Mouse (Mus musculus): ENCODE results near the gene Adgrl2.

Adgrl2 gene

DNA sequence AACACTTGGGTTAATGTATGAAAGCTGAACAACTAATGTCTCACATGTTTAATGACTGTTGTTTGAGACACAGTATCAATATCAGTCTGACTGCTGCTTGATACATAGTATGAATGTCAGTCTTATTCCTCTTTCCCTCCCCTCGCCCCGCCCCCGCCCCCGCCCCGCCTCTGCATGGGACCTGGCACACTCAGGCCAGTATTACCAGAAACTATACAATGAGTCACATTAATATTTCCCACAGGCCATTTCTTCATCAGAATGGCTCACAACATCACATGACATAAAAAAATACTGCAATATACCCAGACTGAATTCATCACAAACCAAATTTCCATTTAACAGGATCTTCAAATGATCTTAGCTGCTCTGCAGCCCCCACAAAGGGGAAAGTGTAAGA, 108.9 kb downstream of the Adgrl2 start:
- DNase-seq (ENCODE audit: low spot score) = no peak

DNA sequence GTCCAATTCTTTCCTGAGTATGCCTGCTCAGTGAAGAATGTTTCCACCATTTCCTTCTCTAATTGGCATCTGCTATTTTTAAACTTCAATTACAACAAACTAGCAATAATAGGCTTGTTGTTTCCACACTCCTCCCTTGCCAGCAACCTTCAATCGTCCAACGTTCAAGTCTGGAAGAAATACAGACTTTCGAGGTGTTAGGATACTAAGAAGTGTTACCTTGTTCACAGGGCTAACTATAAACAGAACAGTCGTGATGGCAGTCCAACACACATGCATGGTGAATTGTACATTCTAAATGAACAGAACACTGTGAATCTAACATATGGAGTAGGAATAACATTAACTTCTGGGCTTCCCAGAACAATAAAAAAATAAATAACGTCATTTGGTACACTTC, 117.8 kb downstream of the Adgrl2 start:
- DNase-seq (ENCODE audit: low spot score) = no peak

DNA sequence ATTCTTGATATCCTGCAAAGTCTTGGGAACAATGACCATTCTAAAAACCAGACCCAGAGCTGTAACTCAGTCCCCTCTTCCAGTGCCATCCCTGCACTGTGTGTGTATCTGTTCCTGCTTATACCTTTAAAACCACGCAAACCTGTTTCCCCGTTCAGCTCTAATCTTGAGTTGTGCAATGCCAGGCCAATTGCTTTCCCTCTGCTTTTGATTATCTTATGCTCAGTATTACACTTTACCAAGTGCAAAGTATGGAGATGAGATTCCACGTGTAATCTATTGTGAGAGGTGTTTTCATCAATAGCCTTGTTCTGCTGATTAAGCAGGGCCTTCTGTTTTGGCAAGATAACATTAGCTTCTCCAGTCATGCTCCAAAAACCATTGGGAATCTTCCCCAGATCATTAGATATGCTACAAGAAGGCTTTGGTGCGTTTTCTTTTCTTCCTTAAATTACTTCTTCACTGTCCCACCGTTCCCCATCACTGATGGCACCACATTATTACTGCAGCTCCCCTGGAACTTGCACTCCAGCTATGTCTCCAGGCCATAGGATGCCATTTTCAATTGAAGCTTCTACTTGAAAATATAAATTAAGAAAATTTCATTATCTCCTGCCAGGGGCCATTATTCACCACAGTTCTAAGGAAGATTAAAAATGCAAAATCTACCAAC, 118.4 kb downstream of the Adgrl2 start:
- no peak for DNase-seq (ENCODE audit: low spot score)

DNA sequence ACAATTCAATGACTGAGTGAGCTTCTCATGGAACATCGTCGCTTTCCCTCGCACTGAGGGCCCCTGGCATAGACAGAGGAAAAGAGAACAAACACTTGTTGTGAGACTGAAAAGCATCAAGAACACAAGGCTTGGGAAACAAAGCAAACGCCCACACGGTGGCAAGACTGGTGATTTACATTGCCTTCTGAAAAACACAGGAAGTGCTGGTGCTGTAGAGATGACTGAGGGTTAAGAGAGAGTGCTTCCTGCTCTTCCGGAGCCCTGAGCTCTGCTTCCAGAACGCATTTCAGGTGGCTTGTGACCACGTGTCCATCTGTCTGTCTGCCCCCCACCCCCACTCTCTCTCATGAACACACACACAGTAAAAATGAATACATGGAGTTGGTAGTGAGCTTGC, 122.7 kb downstream of the Adgrl2 start:
- no peak for DNase-seq (ENCODE audit: low spot score)

DNA sequence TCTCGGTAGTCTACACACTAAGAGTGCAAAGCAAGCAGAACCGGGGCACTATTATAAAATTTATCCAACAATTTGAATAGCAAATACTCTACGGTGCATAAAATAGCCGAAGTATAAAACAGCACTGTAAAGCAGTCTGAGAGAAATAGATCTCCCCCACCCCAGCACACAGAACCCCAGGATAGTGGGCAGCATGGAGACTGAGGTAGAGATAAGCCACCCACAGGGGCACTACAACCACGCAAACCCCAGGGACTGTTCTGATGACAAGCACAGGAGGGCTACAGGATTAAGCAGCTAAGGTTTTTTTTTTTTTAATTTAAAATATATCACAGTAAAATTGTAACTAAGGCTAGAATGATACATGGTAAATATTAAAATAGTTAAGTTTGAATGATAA, 123.7 kb downstream of the Adgrl2 start:
- DNase-seq (ENCODE audit: low spot score) = no peak

DNA sequence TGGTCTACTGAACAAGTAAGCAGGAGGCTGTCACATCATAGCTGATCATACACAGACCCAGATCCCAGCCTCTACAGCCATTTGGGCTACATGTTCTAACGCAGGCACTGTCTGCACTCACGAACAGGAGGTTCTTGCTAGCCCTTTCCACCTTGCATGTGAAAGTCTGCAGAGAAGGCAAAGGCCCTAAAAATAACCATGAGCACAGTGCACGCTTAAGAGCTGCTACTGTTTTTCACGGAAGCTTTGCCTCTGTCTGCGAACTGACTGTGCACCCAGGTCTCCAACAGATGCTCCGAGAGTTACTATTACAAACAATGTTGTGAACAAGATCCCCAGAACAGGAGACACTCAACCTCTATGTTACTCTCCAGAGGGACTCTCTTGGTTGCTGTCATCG, 124.3 kb downstream of the Adgrl2 start:
- no peak for DNase-seq (ENCODE audit: low spot score)

DNA sequence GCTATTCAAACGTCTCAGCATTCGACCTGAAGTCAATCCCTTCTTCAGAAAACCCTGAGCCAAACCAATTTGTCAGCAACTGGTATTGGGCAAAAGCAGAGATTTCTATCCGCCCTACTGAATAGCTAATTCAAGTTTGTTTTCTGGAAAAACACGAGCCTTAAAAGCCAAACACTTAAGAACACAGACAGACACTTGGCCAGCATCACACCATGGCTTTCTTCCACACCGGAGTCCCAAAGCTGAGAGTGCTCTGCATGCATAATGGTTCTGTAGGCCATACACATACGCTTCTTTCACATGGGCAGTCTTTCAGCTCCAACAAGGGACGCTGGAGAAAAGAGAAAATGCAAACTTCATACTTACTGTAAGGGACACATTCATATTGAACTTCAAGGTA, 125.1 kb downstream of the Adgrl2 start:
- no peak for DNase-seq (ENCODE audit: low spot score)

DNA sequence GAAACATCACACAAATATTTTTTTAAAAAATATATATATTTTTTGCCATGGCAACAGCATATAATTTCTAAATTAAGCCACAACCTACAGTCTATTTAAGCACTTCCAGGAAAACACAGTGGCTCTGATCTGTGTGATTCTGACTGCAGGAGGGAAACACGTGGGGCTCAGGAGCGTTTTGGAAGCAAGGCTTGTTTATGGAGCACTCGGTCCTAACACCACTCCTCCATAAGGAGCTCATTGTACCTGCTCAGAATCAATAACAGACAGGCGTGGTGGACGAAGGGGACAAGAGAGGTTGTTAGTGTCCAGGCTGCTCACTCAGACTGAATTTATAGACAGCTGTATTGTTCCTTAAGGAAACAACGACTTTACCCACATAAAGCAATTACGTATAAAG, 128.5 kb downstream of the Adgrl2 start:
- no peak for DNase-seq (ENCODE audit: low spot score)

DNA sequence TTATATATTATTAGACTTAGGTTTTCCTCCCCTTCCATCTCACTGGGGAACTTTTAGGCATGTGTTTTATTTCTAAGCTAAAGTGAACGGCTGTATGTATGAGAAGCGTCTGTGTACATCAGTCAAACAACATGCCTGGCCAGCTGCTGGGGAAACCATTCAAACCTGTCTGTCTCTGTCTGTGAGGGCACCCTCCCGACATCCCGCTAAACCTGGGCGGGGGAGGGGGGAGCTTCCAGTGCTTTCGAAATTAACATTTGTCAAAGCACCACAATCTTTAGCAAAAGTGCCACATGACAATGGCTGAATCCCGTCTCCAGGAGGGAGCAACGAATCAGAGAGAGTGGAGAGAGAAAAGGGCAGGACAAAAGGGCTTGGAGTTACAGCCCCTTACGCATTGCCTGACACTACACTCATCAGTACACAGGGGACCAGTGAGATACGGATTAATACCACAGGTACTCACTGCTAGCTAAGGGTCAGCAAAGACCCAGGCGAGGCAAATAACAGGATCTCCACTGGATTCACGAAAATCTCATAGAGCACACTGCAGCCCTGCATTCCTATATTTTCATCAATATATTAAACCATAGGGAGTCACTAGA, 135.9 kb downstream of the Adgrl2 start:
- no peak for DNase-seq (ENCODE audit: low spot score)

DNA sequence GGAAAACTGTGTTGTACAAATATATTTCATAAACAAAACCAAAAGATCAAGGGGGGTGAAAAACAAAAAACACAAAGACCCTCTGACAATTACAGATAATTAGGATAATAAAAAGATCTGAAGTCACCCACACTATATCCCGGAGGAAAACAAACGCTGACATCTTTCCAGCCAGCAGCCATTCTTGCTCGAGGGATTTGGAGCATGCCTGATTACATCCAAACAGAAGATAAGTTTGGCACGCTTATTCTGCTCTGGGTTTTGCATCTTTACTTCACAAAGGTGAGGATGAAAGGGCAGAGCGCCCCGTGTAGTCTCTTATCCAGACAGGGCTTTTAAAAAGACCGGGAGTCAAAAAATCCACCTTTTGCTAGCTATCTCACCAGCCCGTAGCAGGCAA, 137.0 kb downstream of the Adgrl2 start:
- DNase-seq (ENCODE audit: low spot score) = no peak

DNA sequence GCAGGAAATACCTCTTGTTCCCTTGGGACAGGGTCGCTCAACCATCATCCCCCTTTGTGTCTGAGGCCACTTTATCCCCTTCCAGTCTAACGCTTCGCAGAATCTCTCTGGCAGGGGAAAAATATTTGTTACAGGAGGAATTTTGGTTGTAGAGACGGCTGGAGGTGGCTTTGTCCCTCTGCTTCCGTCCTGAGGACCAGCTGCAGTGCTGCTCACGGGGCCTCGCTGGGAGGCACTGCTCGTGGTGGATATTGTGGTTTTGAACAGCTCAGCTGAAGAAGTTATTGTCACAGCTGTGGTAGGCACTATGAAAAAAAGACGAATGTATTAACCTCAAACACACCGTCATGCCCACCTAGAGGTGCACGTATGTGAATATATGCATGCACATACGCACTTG, 137.8 kb downstream of the Adgrl2 start:
- DNase-seq (ENCODE audit: low spot score) = no peak

DNA sequence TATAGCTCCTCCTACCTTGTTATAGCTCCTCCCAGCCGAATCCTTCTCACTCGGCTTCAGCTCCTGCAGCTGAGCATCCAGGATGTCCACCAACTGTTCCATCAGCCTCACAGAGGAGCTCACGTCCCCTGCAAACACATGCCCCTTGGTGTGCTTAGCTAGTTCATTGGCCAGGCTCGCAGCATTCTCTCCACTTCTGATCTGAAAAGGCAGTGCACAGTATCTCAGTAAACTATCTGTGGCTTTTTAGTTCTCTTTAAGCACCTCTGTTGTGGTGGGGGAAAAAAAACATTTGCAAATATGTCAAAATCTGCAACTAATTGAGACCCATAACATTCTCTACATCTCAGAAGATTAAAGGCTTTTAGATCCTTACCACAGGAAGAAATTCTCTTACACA, 139.5 kb downstream of the Adgrl2 start:
- DNase-seq (ENCODE audit: low spot score) = no peak

DNA sequence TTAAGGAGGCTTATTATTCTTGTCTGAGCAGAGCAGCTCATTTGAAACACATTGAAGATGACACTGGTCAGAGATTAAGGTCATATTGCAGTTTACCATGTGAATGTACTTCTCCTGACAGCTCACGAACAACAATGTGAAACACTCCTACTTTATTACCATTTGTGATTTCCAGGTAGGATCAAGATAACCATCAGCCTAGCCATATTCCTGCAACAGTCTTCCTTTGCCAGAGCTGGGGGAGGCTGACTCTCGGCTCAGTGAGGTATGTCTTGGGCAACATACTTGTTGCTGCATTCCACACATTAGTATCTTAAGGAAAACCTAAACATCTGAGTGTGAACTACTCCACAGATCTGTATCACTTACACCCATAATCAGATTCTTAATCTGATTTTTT, 142.0 kb downstream of the Adgrl2 start:
- no peak for DNase-seq (ENCODE audit: low spot score)

DNA sequence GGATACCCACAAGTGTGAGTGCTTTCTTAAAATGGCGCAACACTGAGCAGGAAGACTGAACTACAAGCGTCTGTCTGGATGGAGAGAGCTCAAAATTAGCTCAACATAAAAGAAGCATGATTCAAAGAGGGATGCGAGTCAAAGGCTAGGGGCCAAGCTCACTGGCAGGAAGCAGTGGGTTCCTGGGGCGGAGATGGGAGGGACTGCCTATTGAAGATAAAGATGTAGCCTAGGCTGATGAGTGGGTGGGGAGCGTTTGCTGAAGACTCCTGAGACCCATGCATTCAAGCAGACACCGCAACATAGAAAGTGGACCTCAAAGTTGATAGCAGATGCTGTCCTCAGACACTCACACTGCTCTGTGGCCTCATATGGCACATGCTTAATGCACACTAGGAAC, 146.2 kb downstream of the Adgrl2 start:
- DNase-seq (ENCODE audit: low spot score) = no peak

DNA sequence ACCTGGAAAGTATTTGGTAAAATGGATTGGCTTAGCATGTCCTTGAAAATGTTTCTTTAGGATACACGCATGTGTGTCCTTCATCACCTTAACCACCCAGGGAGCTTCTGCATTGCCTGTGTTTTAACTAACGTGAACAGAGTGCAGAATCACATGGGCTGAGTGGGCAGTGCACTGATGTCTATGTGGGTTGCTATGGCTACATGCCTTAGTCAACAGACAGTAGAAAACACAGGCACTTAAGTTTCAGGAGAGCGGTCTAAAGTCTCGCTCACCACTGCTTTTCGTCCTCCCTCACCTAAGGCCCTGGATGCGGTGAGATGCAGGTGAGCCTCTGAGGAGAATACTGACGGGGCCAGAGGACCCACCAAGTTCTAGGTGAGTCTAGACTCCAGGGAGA, 147.8 kb downstream of the Adgrl2 start:
- DNase-seq (ENCODE audit: low spot score) = peak; percentile 13

DNA sequence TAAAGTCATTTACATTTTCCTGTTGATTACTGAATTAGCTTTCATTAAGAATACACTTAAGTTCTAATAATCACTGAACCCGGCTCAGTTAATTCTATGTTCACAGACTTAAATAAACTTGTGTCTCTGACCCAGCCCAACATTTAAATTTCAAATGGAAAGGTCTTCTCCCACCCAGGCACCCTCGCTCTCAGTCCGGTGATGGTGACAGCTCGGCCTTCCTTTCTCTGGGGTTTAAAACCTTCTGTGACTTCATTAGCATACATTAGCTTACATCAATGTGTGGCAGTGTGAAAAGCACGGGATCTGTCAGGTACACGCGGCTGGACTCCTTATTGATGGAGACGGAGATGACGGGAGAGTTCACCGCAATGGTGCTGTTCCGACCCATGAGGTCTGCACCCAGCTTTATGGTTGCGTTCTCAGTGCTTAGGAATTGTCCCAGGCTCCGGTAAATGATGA, 151.5 kb downstream of the Adgrl2 start:
- DNase-seq (ENCODE audit: low spot score) = no peak

DNA sequence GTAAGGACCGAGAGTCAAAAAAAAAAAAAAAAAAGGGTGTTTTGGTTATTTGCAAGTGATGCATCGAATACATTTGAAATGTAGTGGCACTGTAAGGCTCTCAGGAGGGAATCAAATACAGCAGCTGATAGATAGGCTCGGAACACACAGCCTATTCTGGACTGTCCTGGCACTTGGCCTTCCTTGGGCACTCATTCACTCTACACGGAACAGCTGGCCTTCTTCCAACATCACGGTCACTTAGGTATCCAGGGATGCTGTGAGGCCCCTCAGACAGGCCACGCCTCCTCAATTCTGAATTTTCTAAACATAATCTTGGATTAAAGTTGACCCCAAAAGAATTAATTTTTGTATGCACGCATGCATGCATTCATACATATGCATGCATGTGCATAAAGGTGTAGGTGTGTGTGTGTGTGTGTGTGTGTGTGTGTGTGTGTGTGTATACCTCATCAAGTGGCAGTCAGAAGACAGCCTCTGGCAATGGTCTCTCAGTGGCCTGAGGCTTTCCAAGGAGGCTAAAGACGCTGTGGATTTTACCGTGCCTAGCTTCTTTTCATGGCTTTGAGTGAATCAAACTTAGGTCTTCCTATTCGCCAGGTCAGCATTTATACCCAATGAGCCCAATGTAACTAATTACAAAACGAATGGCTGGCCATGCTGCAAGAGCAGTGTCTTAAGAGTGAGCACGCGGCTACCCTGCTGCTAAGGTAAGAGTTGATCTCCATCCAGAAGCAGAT, 152.1 kb downstream of the Adgrl2 start:
- DNase-seq (ENCODE audit: low spot score) = no peak

DNA sequence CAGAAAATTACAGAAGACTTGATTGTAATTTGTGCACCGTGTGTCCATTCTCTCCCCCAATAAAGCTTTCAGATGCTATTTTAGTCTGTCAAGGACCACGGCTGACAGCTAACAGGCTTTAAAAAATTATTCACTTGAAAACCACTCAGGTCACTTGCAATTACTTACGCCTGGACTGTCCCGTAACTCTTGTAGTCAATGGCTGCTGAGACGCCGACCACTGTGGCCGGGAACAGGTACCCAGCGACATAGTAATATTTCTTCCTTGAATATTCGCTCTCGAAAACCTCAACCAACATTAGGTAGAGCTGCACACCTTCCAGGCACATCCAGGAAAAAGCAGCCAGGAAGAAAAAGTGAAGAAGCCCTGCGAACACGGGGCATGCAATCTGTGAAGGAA, 155.2 kb downstream of the Adgrl2 start:
- DNase-seq (ENCODE audit: low spot score) = no peak

DNA sequence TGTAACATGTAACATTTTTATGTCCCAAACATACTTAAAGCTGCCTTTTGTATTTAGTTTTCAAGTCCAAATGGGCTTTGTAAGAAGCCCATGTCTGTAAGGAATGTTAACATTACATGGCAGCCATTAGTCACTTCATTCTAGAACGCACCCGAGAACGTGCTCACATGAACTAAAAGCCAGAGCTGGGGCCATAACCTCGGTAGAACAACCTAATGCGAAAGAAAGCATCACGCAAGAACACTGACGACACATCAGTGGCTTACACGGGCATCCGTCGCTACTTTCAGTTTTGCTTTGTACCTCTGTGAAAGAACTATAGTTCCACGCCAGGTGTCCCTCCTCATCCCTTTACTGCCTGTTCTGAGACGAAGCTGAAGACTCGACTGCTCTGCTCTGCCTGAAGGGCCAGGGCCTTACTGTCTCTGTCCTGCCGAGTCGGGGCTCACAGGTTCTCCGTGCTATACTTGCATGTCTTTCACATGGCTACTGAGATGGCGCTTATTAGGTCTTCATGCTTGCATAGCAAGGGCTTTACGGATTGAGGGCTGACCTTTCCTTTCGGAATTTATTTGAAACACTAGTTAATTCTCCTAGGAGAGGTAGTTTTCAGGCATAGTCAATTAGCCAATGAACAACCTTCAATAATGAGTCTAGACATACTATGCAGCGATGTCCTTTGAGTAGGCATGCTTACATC, 157.1 kb downstream of the Adgrl2 start:
- DNase-seq (ENCODE audit: low spot score) = no peak

DNA sequence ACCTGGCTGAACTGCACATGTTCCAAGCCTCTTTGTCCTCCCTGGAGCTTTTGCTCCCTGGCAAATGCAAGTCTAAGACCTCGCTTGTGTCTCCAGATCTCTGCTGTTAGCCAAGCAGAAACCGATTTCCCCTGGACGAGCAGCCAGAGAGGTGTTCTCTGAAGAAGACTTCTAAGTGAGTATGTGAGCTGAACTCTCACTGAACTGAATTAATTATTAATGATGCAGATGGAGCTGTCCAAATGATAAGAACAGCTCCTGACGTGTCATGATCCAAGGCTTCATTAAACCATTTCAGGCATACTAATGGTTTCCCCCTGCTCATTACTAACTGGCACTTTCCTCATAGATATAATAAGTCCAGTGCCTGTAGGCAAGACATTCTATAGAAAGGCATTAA, 158.4 kb downstream of the Adgrl2 start:
- DNase-seq (ENCODE audit: low spot score) = no peak

DNA sequence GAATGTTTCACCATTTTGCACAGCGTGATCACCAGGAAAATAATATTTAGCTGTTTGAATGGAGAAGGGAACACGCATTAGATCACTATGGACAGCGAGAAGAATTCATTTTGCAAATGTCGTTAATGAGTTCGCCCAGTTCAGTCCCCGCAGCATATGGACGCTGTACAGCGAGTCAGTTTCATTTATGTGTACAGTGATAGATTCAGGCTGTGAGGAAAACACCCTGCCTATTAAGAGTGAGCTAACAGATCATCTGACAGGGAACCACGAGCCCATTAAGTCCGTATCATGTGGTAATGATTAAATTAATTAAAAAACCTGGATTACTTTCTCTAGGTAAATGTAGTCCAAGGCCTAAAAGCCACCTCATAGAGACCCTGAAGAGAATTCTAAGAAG, 161.8 kb downstream of the Adgrl2 start:
- no peak for DNase-seq (ENCODE audit: low spot score)

DNA sequence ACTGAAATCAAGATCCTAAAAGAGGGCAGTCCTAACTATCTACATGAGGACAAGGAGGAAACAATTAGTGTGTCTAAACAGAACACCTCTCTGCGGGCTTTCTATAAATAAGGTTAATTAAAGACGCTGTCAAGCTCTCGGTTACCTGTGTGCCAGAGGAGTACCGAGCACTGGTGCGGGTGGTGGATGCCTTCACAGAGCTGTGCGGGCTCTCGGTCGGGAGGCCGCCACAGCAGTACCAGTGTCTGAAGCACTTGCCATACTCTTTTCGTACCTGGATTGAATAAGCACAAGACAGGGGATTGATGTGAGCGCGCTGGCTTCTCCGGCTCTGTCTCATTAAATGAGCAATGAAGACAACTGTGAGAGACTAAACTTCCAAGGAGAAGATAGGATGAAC, 166.8 kb downstream of the Adgrl2 start:
- no peak for DNase-seq (ENCODE audit: low spot score)

DNA sequence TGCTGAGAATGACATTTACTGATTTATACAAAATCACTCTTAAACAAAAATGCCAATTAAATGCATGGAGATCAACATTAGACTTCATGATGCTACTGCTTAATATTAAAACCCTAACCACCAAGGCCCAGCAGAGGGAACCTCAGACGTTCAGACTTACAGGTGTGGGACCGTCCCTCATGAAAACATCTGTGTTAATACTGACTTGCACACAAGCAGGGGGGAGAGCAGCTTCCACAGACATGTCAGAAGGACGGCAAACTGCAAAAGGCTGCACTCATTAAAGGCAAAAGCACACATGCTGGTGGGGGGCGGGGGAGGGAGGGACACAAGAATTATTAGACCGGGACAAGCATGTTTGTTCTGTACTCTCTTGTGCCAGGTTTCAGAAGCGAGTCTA, 168.7 kb downstream of the Adgrl2 start:
- no peak for DNase-seq (ENCODE audit: low spot score)
